Mouse (Mus musculus) heart, embryonic 12.5 days (tissue): ENCODE results near the gene Pbxip1. TPM values are rescaled to one million over a fixed set of nuclear protein-coding genes. Genes with fewer than 3 reads are reported as not detected.

Experiments
- ATAC-seq: fragments of 200-750 bp; cut with Nextera tagmentation; 2 replicates; pipeline ENCODE4 v1.8.0; 2017; ENCODE audit warnings: moderate TSS enrichment, moderate library complexity; ENCODE audit not compliant: insufficient number of reproducible peaks, low FRiP score
- H3K27ac ChIP-seq: fragments of 300-500 bp; sonication (generic); 2 replicates; pipeline ENCODE4 v1.5.1; 2016; ENCODE audit warnings: mild to moderate bottlenecking, moderate library complexity; ENCODE audit not compliant: poor library complexity, severe bottlenecking
- H3K27me3 ChIP-seq: fragments of 300-500 bp; sonication (generic); replicated peaks from 2 replicates; pipeline ENCODE4 v1.6.1; 2016; ENCODE audit warnings: mild to moderate bottlenecking, moderate library complexity
- H3K36me3 ChIP-seq: fragments of 300-500 bp; sonication (generic); 2 replicates; pipeline ENCODE4 v1.6.1; 2016; ENCODE audit warnings: mild to moderate bottlenecking, moderate library complexity
- H3K4me1 ChIP-seq: fragments of 300-500 bp; sonication (generic); replicated peaks from 2 replicates; pipeline ENCODE4 v1.6.1; 2016; ENCODE audit warnings: mild to moderate bottlenecking
- H3K4me2 ChIP-seq: fragments of 300-500 bp; sonication (generic); 2 replicates; pipeline ENCODE4 v1.6.1; 2016; ENCODE audit warnings: mild to moderate bottlenecking, moderate library complexity
- H3K4me3 ChIP-seq: fragments of 300-500 bp; sonication (generic); 2 replicates; pipeline ENCODE4 v1.5.1; 2016; ENCODE audit warnings: mild to moderate bottlenecking
- H3K9ac ChIP-seq: fragments of 300-500 bp; sonication (generic); 2 replicates; pipeline ENCODE4 v1.6.1; 2016; ENCODE audit warnings: mild to moderate bottlenecking, moderate library complexity
- H3K9me3 ChIP-seq: fragments of 300-500 bp; sonication (generic); replicated peaks from 2 replicates; pipeline ENCODE4 v1.6.1; 2016; ENCODE audit warnings: mild to moderate bottlenecking, moderate library complexity
- WGBS: fragments of 180-500 bp; shearing (Covaris S2); methylation state at CpG from one replicate; pipeline ENCODE4 v1.1.7; 2016; 5-methylcytosine and 5-hydroxymethylcytosine counted together
- polyA plus RNA-seq: library from polyadenylated mRNA; unstranded; fragments of >200 nt; fragmentation: Nextera tagmentation; extraction: Ambion mirVana; gene quantifications from 2 replicates; pipeline ENCODE4 v1.2.1, GENCODE M21; 2016

Gene Pbxip1
- polyA plus RNA-seq, 1 experiment from 2014 or later = 67.5 TPM

DNA sequence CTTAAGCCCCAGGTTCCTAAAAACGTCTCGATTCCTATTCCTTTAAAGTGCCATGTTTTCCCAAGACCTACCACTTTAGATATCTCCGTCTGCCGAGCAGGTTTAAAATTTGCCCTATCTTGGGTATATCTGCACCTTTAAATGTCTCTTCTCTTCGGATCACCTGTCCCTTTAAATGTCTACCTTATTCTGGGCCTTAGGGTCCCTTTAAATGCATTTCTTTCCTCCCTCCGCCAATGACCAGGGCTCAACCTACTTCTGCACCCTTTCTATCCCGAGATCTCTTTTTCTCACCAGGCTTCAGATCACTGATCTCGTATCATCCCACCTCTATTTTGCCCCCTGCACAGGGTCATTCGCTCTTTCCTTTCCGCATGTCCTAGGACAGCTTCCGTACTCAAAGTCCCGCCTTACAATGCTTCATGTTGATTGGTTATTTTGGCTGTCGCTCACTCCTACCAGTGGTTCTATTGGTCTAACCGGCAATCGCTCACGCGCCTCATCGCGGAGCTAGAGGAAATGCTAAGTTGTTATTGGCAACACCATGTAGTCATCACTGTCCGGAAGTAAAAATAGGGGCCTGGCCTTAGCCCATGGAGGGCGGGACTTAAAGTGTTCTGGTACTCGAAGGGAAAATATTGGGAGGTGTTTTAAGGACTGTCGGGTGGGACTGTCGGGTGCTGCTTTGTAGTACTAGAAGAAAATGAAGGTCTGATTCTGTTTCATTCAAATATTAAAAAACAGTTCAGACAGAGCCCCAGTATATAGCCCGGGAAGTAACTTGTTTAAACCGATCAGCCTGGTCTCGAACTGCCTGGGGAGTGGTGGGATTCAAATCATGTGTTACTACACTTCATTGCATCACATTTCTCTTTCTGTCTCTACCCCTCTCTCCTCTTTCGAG is 24.8 kb upstream of the Pbxip1 start, which contains the start of gene Flad1:
Gene Flad1, minus strand, starts transcription at position 381 of the 904 bp plus-strand sequence.
- ATAC-seq = peak; percentile 99
- Histone ChIP-seq H3K9me3 (0 out of 2 replicates have a peak, but pooled peaks cover 4% of the 10 kb centered on the region), H3K27ac (peak within 1 kb of the TSS; percentile 40; the same call in 1 of the 2 replicates), H3K4me2 (peak within 1 kb of the TSS; percentile 75), H3K27me3 (no peaks in the 10 kb centered on the region), H3K9ac (peak within 1 kb of the TSS; percentile 68), H3K4me1 (peaks cover 16% of the 10 kb centered on the region), H3K36me3 (peaks cover 54% of the 10 kb centered on the region), H3K4me3 (peak within 1 kb of the TSS; percentile 65)
- 5% methylated on average over 28 of the region's 28 CpGs for WGBS

DNA sequence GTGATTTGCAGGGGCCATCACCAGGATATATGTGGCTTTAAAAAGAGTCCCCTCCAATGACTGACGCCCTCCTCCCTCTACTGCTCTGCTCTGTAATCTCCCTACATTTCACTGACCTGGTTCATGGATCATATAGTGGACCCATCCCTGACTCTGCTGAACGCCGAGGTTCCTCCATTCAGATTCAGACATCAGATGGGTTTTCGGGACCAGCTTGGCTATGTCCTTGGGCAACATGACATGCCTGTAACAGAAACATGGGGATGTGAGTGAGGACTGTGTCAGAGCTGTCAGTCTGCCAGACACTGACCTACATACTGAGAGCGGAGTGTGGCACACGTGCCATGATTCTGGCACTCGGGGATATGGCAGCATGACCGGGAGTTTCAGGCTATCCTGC is 20.3 kb upstream of the Pbxip1 start:
- Histone ChIP-seq H3K27me3 (no peaks in the 10 kb centered on the region), H3K4me1 (peaks cover 21% of the 10 kb centered on the region), H3K9me3 (0 out of 2 replicates have a peak, but pooled peaks cover 4% of the 10 kb centered on the region), H3K27ac (no peak overlapping the region), H3K4me2 (peak overlapping the region; percentile 50; the same call in 1 of the 2 replicates), H3K36me3 (peaks cover 33% of the 10 kb centered on the region), H3K9ac (no peak overlapping the region; the same call in 1 of the 2 replicates), H3K4me3 (no peak overlapping the region)
- no peak for ATAC-seq
- 97% methylated on average over 8 of the region's 8 CpGs for WGBS

DNA sequence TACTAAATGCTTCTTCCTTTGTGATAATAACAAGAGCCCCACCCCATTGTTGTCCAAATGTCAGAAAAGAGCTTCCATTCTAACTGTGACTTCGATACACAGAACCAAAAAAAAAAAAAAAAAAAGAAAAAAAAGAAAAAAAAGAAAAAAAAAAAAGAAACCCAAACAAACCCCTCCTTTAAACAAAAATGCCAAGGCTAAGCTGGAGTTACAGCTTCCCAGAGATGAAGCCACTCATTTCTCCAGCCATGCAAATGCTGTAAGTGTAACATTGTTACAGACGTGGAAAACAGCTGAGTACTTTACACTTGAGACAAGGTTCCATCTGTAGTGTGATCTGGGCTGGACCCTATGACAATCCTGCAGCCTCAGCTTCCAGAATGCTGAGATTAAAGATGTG is 19.4 kb upstream of the Pbxip1 start:
- peak overlapping the region; percentile 76 for H3K4me2 ChIP-seq
- H3K9me3 ChIP-seq = 0 out of 2 replicates have a peak, but pooled peaks cover 4% of the 10 kb centered on the region
- H3K27me3 ChIP-seq = no peaks in the 10 kb centered on the region
- H3K4me1 ChIP-seq = peaks cover 29% of the 10 kb centered on the region
- no peak for ATAC-seq
- peak overlapping the region; percentile 74 for H3K9ac ChIP-seq
- H3K36me3 ChIP-seq = peaks cover 33% of the 10 kb centered on the region
- WGBS = 34% methylated on average over 2 of the region's 2 CpGs
- peak overlapping the region; percentile 87 for H3K27ac ChIP-seq
- peak overlapping the region; percentile 62 for H3K4me3 ChIP-seq

DNA sequence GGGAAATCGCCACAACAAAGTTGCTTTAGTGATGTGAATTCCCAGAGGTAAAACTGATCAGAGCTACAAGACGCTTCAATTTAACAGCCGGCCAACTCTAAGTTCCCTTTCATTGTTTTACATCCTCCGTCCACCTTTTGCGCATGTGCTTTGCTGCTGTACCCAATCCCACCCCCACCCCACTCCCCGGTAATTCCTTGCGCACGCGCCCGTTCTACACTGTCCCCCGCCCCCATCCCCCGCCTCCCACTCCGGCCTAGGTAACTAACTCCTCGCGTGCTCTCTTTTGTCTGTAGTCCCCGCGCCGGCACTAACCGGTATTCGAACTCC is 18.7 kb upstream of the Pbxip1 start:
- H3K9ac ChIP-seq = peak overlapping the region; percentile 74
- ATAC-seq = peak; percentile 37
- H3K27ac ChIP-seq = peak overlapping the region; percentile 87
- 0 out of 2 replicates have a peak, but pooled peaks cover 4% of the 10 kb centered on the region for H3K9me3 ChIP-seq
- H3K4me1 ChIP-seq = peaks cover 36% of the 10 kb centered on the region
- under 1% methylated on average over 20 of the region's 20 CpGs for WGBS
- H3K27me3 ChIP-seq = no peaks in the 10 kb centered on the region
- peaks cover 33% of the 10 kb centered on the region for H3K36me3 ChIP-seq
- peak overlapping the region; percentile 62 for H3K4me3 ChIP-seq
- H3K4me2 ChIP-seq = peak overlapping the region; percentile 76

DNA sequence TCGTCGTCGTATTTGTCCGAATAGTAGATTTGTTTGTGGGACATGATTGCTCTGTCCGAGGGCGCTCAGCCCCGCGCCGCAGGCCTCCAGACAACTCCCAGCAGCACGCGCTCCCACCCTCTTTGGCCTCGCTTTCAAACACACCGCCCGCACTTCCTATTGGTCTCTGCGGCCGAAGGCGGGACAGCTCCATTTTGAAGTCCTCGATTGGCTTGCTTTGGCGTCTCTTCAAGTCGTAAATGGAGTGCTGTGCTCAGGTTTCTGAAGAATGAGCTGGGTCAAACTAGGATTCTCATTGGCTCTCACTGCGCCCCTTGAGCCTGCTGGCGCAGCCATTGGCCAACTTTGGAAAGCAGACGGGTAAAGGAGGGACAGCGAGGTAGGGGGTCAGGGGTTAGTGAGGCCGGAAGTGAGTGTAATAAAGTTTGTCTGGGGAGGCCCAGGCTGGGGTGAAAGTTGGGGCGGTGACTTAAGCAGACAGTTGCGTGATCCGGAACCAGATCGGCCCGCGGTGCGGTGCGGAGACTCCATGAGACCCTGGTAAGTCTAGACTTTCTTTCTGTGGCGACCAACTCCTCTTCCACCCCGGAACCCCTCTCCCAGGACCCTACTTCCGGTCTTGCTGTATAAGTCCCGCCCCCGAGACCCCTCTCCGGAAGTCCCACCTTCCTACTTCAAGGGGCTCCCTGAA is 18.2 kb upstream of the Pbxip1 start, which contains the start of the genes Cks1b and Shc1:
Gene Cks1b, minus strand, starts transcription at position 214 of the 691 bp plus-strand sequence.
Gene Shc1, plus strand, starts transcription at position 274 of the 691 bp plus-strand sequence.
- peak within 1 kb of the TSS; percentile 62 for H3K4me3 ChIP-seq
- H3K4me2 ChIP-seq = peak within 1 kb of the TSS; percentile 78
- WGBS = under 1% methylated on average over 39 of the region's 39 CpGs
- peak; percentile 90 for ATAC-seq
- H3K9ac ChIP-seq = peak within 1 kb of the TSS; percentile 74
- 0 out of 2 replicates have a peak, but pooled peaks cover 4% of the 10 kb centered on the region for H3K9me3 ChIP-seq
- peaks cover 32% of the 10 kb centered on the region for H3K36me3 ChIP-seq
- H3K27me3 ChIP-seq = no peaks in the 10 kb centered on the region
- peak within 1 kb of the TSS; percentile 96 for H3K27ac ChIP-seq
- H3K4me1 ChIP-seq = peaks cover 41% of the 10 kb centered on the region

DNA sequence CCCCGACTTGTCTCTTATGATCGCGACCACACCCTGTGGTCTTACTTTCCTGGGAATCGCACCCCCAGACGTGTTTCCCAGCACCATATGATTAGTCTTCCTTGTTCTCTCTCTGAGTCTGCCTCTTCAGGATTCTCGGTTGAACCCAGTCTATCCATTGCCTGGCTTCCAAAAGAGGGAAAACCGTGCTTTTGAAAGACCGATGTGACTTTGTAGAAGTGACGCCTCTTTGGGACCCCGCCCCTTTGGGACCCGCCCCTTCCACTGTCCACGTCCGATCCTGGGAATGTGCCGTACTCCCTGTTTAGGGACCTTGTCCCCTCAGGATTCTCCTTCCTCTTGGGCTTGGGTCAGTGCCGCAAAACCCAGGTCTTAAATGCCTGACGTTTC is 17.6 kb upstream of the Pbxip1 start:
- H3K4me1 ChIP-seq = peaks cover 43% of the 10 kb centered on the region
- ATAC-seq = peak; percentile 27

DNA sequence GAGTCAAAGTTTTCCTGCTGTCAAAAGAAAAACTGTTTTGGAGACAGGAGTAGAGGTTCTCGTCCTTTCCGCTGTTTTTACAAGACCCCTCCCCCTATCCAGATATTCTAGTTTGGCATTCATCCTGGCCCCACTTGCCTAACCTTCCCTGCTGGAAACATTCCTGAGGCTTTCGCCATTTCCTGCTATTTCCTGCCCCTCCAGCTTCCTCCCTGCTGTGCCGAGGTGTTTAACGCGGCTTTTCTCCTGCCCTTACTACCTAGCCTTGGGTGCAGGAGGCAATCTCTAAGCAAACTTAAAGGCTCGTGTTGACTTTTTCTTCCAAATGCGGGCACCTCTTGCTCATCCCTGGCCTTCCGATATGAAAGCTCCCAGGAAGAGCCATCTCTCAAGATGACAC is 16.9 kb upstream of the Pbxip1 start:
- ATAC-seq = no peak
- H3K4me2 ChIP-seq = peak overlapping the region; percentile 78
- H3K27me3 ChIP-seq = no peaks in the 10 kb centered on the region
- 0 out of 2 replicates have a peak, but pooled peaks cover 3% of the 10 kb centered on the region for H3K9me3 ChIP-seq
- H3K4me1 ChIP-seq = peaks cover 44% of the 10 kb centered on the region
- H3K36me3 ChIP-seq = peaks cover 34% of the 10 kb centered on the region
- WGBS = under 1% methylated on average over 9 of the region's 9 CpGs
- peak overlapping the region; percentile 96 for H3K27ac ChIP-seq
- peak overlapping the region; percentile 70 for H3K9ac ChIP-seq
- H3K4me3 ChIP-seq = peak overlapping the region; percentile 62

More for the DNA sequence above, 17.6 kb upstream of the Pbxip1 start:
- under 1% methylated on average over 16 of the region's 16 CpGs for WGBS
- Histone ChIP-seq H3K9ac (peak overlapping the region; percentile 70), H3K9me3 (0 out of 2 replicates have a peak, but pooled peaks cover 4% of the 10 kb centered on the region), H3K4me3 (peak overlapping the region; percentile 62), H3K4me2 (peak overlapping the region; percentile 78), H3K36me3 (peaks cover 34% of the 10 kb centered on the region), H3K27me3 (no peaks in the 10 kb centered on the region), H3K27ac (peak overlapping the region; percentile 96)

DNA sequence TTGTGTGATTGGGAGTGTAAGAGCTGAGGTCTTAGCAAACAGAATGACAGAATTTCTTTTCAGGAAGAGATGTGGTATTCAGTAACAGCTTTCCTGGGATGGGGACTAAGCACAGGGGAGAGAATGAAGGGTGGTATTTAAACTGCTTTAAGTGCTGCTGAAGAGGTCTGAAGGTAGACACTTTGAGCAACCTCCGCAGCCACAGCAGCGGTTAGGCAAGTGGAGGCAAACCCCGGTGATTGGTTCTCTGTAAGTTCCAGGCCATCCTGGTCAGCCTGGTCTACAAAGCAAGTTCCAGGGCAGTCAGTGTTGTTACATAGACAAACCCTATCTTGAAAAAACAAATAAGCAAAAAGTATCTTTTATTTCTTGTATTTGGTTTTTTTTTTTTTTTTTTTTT is 16.5 kb upstream of the Pbxip1 start:
- Histone ChIP-seq H3K27ac (peak overlapping the region; percentile 96), H3K4me1 (peaks cover 48% of the 10 kb centered on the region), H3K27me3 (no peaks in the 10 kb centered on the region), H3K4me3 (peak overlapping the region; percentile 62), H3K4me2 (peak overlapping the region; percentile 78), H3K36me3 (peaks cover 34% of the 10 kb centered on the region), H3K9ac (peak overlapping the region; percentile 70), H3K9me3 (no peaks in the 10 kb centered on the region)
- WGBS = 11% methylated on average over 3 of the region's 3 CpGs
- ATAC-seq = no peak

DNA sequence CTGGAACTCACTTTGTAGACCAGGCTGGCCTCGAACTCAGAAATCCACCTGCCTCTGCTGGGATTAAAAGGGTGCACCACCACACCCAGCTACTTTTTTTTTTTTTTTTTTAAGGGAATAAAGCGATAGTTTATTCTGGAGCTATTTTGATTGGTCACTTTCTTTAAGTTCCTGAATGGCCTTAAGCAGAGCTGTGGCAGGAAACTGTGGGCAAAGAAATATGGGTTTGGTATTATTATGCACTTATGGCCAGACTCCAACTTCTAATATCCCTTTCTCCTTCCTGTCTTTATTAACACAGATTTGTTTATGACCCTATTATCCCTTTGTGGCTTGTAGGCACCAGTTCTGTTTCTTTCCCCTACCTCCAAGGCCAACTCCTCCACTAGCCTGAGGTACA is 16.1 kb upstream of the Pbxip1 start:
- 60% methylated on average over 2 of the region's 2 CpGs for WGBS
- Histone ChIP-seq H3K4me1 (peaks cover 48% of the 10 kb centered on the region), H3K27ac (peak overlapping the region; percentile 90), H3K4me2 (peak overlapping the region; percentile 87), H3K9me3 (no peaks in the 10 kb centered on the region), H3K27me3 (no peaks in the 10 kb centered on the region), H3K4me3 (peak overlapping the region; percentile 62), H3K36me3 (peaks cover 34% of the 10 kb centered on the region), H3K9ac (peak overlapping the region; percentile 89; the same call in 1 of the 2 replicates)
- no peak for ATAC-seq

DNA sequence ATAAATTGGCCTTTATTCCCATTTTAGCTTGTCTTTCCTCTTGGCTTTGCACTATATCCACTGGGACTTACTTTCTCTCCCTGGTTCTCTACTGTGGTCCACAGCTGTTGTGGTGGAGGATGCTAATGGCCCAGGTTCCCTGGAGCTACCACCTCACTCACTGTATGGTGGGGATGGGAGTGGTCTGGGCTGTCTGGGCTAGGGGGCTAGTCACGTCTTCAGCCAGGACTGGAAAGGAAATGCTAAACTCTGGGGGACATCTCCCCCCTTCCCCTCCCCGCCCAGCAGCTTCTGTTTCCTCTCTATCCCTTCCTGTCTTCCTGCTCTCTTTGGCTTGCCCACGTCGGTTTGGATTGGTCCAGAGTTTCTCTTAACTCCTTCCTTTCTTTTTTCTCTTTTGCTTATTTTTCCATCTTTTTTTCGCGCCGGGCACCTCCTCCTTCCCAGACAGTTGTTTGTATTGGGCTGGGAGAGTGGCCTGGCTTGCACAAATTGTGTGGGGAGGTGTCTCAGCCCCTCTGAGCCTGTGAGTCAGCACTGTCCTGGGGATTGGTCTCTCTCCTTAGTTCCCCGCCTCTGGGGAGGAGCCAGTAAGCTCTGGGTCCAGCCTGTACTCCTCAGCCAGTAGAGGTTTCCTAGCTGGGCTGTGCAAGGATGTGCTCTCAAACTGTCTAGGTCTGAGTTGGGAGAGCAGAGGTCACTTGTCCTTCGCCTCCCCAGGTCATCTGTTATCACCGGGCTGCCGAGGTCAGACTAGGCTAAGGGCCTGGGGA is 15.3 kb upstream of the Pbxip1 start:
- H3K27ac ChIP-seq = peak overlapping the region; percentile 90
- H3K27me3 ChIP-seq = no peaks in the 10 kb centered on the region
- H3K9me3 ChIP-seq = no peaks in the 10 kb centered on the region
- 4% methylated on average over 11 of the region's 11 CpGs for WGBS
- peaks cover 33% of the 10 kb centered on the region for H3K36me3 ChIP-seq
- ATAC-seq = peak; percentile 88
- peaks cover 48% of the 10 kb centered on the region for H3K4me1 ChIP-seq
- peak overlapping the region; percentile 87 for H3K4me2 ChIP-seq
- H3K9ac ChIP-seq = peak overlapping the region; percentile 89
- H3K4me3 ChIP-seq = peak overlapping the region; percentile 62
